Mouse (Mus musculus) spleen, postnatal 10 days (tissue): ENCODE results near the gene Tomm20.

Source experiments
- DNase-seq, 2 experiments: peaks; one replicate each; pipeline ENCODE4 v3.0.0; 2021 to 2022; ENCODE audit warnings: low spot score in 2 of 2

Tomm20 gene

GRCm38 (mm10) chr8:126961516-126961915, 15.9 kb upstream of the Tomm20 start:
- DNase-seq, result no peak

GRCm38 (mm10) chr8:126951900-126952636, 6.4 kb upstream of the Tomm20 start:
- DNase-seq, result no peak

- no peak for DNase-seq
Observed at GRCm38 (mm10) chr8:126949527-126949926, 3.9 kb upstream of the Tomm20 start.

- DNase-seq, result no peak
Observed at GRCm38 (mm10) chr8:126946444-126946843, 800 bp upstream of the Tomm20 start.

GRCm38 (mm10) chr8:126944781-126945691, 608 bp downstream of the Tomm20 start:
- peak; percentile 44 to 54 for DNase-seq

- DNase-seq, result no peak
Observed at GRCm38 (mm10) chr8:126943565-126943964, 2.1 kb downstream of the Tomm20 start.

- DNase-seq, result no peak
Observed at GRCm38 (mm10) chr8:126937337-126937736, 8.3 kb downstream of the Tomm20 start.

GRCm38 (mm10) chr8:126935932-126936331, 9.7 kb downstream of the Tomm20 start:
- no peak for DNase-seq

GRCm38 (mm10) chr8:126935387-126935786, 10.3 kb downstream of the Tomm20 start:
- DNase-seq, result no peak

- DNase-seq, result no peak
Observed at GRCm38 (mm10) chr8:126932656-126933055, 13.0 kb downstream of the Tomm20 start.

- no peak for DNase-seq
Observed at GRCm38 (mm10) chr8:126932249-126932648, 13.4 kb downstream of the Tomm20 start.

GRCm38 (mm10) chr8:126931720-126932119, 13.9 kb downstream of the Tomm20 start:
- peak in 1 of 2 experiments; percentile 35 for DNase-seq

- peak; percentile 65 to 74 for DNase-seq
Observed at GRCm38 (mm10) chr8:126929607-126930161, 16.0 kb downstream of the Tomm20 start.

- no peak for DNase-seq
Observed at GRCm38 (mm10) chr8:126928755-126929505, 16.7 kb downstream of the Tomm20 start.

- no peak for DNase-seq
Observed at GRCm38 (mm10) chr8:126928028-126928427, 17.6 kb downstream of the Tomm20 start.

- peak in 1 of 2 experiments; percentile 35 for DNase-seq
Observed at GRCm38 (mm10) chr8:126927058-126927457, 18.6 kb downstream of the Tomm20 start.

- DNase-seq, result no peak
Observed at GRCm38 (mm10) chr8:126922981-126923380, 22.7 kb downstream of the Tomm20 start.

- no peak for DNase-seq
Observed at GRCm38 (mm10) chr8:126921432-126921831, 24.2 kb downstream of the Tomm20 start.

GRCm38 (mm10) chr8:126920845-126921244, 24.8 kb downstream of the Tomm20 start:
- DNase-seq, result peak in 1 of 2 experiments; percentile 72

GRCm38 (mm10) chr8:126920386-126920785, 25.3 kb downstream of the Tomm20 start:
- no peak for DNase-seq

GRCm38 (mm10) chr8:126919703-126920102, 25.9 kb downstream of the Tomm20 start:
- no peak for DNase-seq

GRCm38 (mm10) chr8:126919255-126919654, 26.4 kb downstream of the Tomm20 start:
- DNase-seq, result no peak
